Mouse (Mus musculus) right cerebral cortex, postnatal 36 days (tissue): ENCODE data around the gene Xkr7.

ENCODE experiments used
- DNase-seq, 2 experiments: peaks; one replicate each; pipeline ENCODE4 v3.0.0; 2022; ENCODE audit warnings: low spot score in 2 of 2, mixed read lengths in 1 of 2

Gene Xkr7

GRCm38 (mm10) chr2:153071491-153072184 is 40.0 kb downstream of the Xkr7 start:
- DNase-seq: peak; percentile 51 to 52

DNA sequence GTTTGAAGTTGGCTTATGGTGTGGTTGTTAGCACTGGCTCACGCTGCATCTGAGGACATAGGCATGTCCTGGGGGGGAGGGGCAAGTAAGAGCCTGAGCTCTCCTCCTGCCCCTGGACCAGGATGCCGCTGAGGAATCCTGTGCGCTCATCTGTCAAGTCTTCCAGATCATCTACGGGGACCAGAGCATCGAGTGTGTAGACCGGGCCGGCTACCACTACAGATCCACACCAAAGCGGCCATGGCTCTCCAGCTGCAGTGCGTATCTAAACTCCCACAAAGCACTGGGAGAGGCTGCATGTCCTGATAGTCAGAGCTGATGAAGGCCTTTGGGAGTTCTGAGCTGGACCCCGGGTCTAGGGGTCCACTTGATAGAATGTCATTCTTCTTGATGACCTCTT is 43.0 kb downstream of the Xkr7 start:
- DNase-seq: no peak

DNA sequence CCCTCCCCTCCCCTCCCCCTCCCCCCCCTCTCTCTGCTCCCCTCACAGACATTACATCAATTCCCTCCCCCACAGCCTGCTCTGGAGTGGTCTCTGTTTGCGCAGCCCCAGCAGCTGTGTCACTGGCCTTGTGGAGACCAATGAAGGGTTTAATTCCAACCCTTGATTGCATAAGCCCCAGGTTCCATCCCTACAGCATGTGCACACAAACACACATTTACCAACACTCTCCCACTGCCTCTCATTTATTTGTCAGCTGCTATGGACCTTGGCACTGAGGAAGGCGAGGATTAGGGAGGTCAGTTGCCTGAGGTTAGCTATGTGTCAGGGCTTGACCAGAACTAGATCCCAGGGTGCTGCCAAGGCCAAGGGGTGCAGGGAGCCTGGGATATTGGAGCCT is 44.3 kb downstream of the Xkr7 start:
- DNase-seq: no peak

DNA sequence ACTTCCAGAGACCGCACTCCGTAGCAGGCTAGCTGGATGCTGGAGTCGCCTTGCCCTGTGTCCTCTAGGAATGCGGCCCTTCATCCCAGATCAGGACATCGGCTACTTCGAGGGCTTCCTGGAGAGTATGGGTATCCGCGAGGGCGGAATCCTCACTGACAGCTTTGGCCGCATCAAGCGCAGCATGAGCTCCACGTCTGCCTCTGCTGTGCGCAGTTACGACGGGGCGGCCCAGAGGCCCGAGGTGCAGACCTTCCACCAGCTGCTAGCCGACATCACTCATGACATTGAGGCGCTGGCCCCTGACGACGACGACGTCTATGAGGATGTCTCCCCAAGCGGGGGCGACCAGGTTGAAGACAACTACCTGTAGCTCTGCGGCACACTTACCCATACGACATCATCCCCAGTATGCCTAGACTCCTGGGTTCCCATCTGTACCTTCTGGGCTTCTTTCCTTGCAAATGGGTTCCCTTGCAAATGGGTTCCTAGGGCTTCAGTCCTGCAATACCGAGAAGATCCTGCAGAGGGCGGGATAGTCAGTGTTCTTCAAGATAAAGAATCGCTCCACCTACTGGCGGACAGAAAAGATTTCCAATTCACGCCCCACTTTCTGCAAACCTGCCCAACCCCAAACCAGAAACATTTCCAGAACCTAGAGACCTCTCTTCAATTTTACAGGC is 49.3 kb downstream of the Xkr7 start:
- peak; percentile 58 to 61 for DNase-seq

- no peak for DNase-seq
Measured at GRCm38 (mm10) chr2:153081866-153082265, 50.2 kb downstream of the Xkr7 start.

DNA sequence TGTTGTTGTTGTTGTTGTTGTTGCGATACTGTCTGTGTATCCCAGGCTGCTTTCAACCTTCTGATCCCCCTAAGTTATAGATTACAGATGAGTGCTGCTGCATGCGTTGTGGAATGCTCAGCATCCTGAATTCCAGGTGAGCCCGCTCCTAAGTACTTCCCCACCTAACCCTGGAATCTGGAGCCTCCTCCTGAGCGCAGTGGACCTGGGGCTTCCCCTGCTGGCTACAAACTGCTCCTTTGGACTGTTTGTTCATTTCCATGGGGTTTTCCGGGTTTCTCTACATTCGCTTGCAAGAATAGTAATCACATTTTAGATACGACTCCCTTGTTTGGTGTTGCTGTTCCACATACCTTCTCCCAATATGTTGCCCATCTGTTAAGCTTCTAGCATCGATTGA is 51.6 kb downstream of the Xkr7 start:
- no peak for DNase-seq

DNA sequence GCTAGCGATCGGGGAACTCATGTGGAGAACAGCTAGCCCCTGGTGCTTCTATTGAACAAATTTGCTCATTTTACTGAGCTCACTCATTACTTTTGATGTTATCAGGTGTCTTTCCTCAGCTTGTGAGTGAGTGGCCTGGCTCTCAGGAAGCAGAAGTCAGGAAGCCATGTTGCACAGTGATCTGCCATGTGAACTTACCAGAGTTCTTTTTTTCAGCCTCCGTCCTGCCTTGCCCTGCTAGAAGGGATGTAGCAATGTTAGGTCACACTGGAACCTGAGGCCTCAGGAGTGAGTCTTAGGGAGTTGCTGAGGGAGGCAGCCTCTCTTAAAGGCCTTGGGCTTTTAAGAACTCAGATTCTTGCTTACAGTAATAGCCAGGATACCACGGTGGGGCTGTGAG is 52.2 kb downstream of the Xkr7 start:
- no peak for DNase-seq

DNA sequence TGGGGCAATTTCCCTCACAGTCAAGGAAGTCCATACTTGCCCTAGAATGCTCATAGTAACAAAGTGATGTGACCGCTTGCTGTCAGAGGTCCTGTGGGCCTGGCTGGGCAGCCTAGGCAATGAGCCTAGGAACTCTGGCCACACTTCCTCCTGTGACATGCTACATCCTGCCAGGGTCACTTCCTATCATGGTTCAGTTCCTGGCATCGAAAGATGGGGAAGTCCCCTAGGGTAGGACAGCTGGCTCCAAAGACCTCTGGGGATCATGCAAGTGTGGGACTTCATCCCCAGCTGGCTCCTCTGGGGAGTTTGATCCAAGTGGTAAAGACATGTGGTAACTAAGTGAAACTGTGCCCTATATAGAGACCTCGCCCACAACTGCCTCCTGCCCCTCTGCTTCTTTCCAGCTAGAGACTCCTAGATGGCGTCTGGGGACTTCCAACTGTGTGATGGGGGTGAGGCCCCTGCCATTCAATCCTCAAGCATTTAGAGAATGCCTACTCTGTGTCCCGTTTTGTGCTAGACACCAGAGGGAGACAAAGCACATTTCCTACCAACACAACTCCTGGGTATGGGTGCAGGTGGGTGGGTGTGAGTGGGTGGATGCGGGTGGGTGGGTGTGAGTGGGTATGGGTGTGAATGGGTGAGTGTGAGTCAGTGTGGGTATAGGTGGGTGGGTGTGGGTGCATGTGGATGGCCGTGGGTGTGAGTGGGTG is 52.8 kb downstream of the Xkr7 start:
- no peak for DNase-seq

- no peak for DNase-seq
Measured at GRCm38 (mm10) chr2:153085556-153085955, 53.9 kb downstream of the Xkr7 start.

DNA sequence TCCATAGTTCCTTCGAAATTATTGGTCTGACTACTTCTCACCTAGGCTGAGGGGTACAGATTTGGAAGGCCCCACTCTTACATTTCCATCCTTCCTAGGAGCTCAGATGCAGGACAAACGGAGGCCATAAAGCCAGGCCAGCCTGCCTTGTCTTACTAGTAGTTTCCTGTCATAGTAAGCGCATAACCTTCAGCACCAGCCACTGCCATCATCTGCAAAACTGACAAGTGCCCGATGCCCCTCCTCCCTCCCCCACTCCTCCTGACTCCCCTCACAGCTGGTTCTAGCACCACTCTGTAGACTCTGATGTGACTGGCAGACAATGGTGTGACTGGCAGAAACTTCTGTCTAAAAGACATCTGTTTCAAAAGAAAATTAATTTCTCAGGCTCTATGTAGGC is 54.5 kb downstream of the Xkr7 start:
- no peak for DNase-seq

- DNase-seq: no peak
Measured at GRCm38 (mm10) chr2:153087091-153087490, 55.4 kb downstream of the Xkr7 start.

DNA sequence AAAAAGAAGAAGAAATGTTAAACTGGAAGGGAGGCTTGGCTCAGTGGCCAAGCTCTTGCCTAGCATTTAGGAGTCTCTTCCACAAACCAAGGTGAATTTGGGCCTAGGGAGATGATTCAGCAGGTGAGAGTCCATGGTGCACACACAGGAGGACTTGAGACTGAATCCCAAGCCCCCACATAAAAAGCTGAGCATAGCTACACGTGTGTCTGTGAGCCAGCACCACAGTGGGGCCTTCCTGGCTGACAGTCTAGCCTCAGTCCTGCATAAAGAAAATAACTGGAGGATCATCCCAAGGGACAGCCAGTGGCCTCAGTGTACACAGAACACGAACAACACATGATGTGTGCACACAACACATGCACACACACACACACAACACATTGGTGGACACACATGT is 57.7 kb downstream of the Xkr7 start:
- no peak for DNase-seq

DNA sequence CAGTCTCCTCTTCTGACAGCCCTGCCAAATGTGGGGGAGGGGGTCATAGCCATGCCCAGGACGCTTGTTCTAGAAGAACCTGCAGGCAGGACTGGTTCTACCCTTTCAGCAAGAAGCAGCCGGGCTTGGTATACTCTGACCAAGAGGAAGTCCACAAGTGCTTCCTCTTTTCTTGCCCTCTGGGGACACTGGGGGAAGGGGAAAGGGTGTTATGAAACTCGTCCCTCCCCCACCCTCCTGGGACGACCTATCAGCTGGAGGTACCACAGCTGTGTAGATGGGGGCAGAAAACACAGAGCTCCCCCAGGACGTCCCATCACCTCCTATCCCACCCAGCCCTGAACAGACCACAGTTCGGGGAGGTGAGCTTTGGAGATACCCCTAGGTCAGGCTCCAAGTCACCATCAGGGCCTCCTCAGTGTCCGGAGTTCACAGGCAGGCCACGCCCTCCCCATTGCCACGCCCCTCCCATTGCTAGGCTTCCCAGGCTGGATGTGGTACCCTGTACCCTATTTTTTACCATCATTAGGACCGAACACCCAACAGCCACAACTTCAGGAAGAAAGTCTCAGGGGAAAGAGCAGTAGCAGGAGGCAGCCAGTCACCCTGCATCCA is 59.0 kb downstream of the Xkr7 start:
- no peak for DNase-seq
